Comparison of ENCODE assay signal across 8 mouse cellular contexts in genomic region chr5:110978461-110978860, GRCm38 (mm10).
A peak's percentile ranks its signal among the peaks of the same experiment; 100 is the strongest.
DNase-seq lines count a peak whose midpoint lies in the region; ATAC-seq and TF ChIP-seq lines count a peak whose summit lies in the region.

No protein-coding gene starts in this region.

- peak overlapping the region; percentile 89 for H3K27ac ChIP-seq in hindbrain, embryonic 12.5 days
- H3K27ac ChIP-seq in lung, embryonic 16.5 days (ENCODE audit: low read length): peak overlapping the region; percentile 98
- no peak overlapping the region for H3K27ac ChIP-seq in olfactory bulb, adult 2 months (ENCODE audit: insufficient read depth, low read depth, low read length)

- peak overlapping the region; percentile 77 for H3K4me3 ChIP-seq in hindbrain, embryonic 12.5 days
- H3K4me3 ChIP-seq in lung, embryonic 16.5 days (ENCODE audit: low read length): peak overlapping the region; percentile 78
- no peak overlapping the region for H3K4me3 ChIP-seq in olfactory bulb, adult 2 months (ENCODE audit: insufficient read depth, low read depth, low read length)

- 2% methylated on average over 9 of the region's 9 CpGs for WGBS in hindbrain, embryonic 12.5 days
- WGBS in lung, embryonic 16.5 days: under 1% methylated on average over 9 of the region's 9 CpGs
- 1% methylated on average over 9 of the region's 9 CpGs for whole genome bisulfite sequencing in olfactory bulb, adult 2 months

- no peaks in the 10 kb centered on the region for H3K27me3 ChIP-seq in hindbrain, embryonic 12.5 days
- no peaks in the 10 kb centered on the region for H3K27me3 ChIP-seq in lung, embryonic 16.5 days (ENCODE audit: control insufficient read depth, insufficient read depth, low read depth, low read length)

- H3K4me1 ChIP-seq in hindbrain, embryonic 12.5 days: peaks cover 14% of the 10 kb centered on the region
- peaks cover 11% of the 10 kb centered on the region for H3K4me1 ChIP-seq in lung, embryonic 16.5 days (replicated peaks; ENCODE audit: control insufficient read depth, insufficient read depth, low read length)
- 0 out of 2 replicates have a peak, but pooled peaks cover 4% of the 10 kb centered on the region for H3K4me1 ChIP-seq in olfactory bulb, adult 2 months (ENCODE audit: control insufficient read depth, insufficient read depth, low read length)

- TF ChIP-seq CTCF in olfactory bulb, adult 2 months (IDR thresholded peaks at IDR 0.05; ENCODE audit: insufficient read depth, low read depth, low read length): no peak

- H3K4me2 ChIP-seq in hindbrain, embryonic 12.5 days (replicated peaks): peak overlapping the region; percentile 93
- peak overlapping the region; percentile 89 for H3K4me2 ChIP-seq in lung, embryonic 16.5 days (ENCODE audit: low read depth, low read length)

- H3K36me3 ChIP-seq in hindbrain, embryonic 12.5 days: no peaks in the 10 kb centered on the region
- H3K36me3 ChIP-seq in lung, embryonic 16.5 days (ENCODE audit: control insufficient read depth, insufficient read depth, low read length): 0 out of 2 replicates have a peak, but pooled peaks cover 2% of the 10 kb centered on the region

- no peaks in the 10 kb centered on the region for H3K9me3 ChIP-seq in hindbrain, embryonic 12.5 days (replicated peaks)
- H3K9me3 ChIP-seq in lung, embryonic 16.5 days (ENCODE audit: control insufficient read depth, low read length): 0 out of 2 replicates have a peak, but pooled peaks cover 4% of the 10 kb centered on the region

- TF ChIP-seq POLR2A in olfactory bulb, adult 2 months (IDR thresholded peaks at IDR 0.05; ENCODE audit: insufficient read depth, low read depth, low read length): peak; percentile 30; the same call in 1 of the 2 replicates

- peak overlapping the region; percentile 88 for H3K9ac ChIP-seq in hindbrain, embryonic 12.5 days
- peak overlapping the region; percentile 89 for H3K9ac ChIP-seq in lung, embryonic 16.5 days (ENCODE audit: low read length)

- ATAC-seq in hindbrain, embryonic 12.5 days (ENCODE audit: low FRiP score): peak; percentile 62; the same call in 1 of the 2 replicates
- peak; percentile 91 for ATAC-seq in lung, embryonic 16.5 days (ENCODE audit: low read depth)

- DNase-seq in NIH3T3 (ENCODE audit: low read depth): peak; percentile 88
- peak; percentile 67 to 71 for DNase-seq in cerebellum, postnatal 36 days
- DNase-seq in frontal cortex, postnatal 36 days (ENCODE audit: low spot score in 2 of 2): peak; percentile 69 to 72
- DNase-seq in layer of hippocampus, adult 9-11 months: peak; percentile 71
- peak; percentile 14 to 27 for DNase-seq in thymus, adult 18-20 months

Comparison
In these comparisons a context has a peak if more than half of its experiments do, and no peak if none do; other contexts are left out.
1. DNase-seq: peak in every context shown above with its lines; median percentile 88 in NIH3T3; 71 in layer of hippocampus, adult 9-11 months; 70 in frontal cortex, postnatal 36 days; 69 in cerebellum, postnatal 36 days; 20 in thymus, adult 18-20 months.